Mouse (Mus musculus): Measurements from ENCODE around the gene Stpg1.

GRCm38 (mm10) chr4:135489256-135489655, 5.3 kb upstream of the Stpg1 start:
- no peak for TF ChIP-seq CTCF (IDR thresholded peaks at IDR 0.05; ENCODE audit: low read depth)
- no peak for TF ChIP-seq EP300 (optimal IDR thresholded peaks at IDR 0.05)

Measured in stomach, postnatal 0 days (tissue).